Mouse (Mus musculus) olfactory bulb, adult 2 months (tissue): Measurements from ENCODE around the gene Mink1. TPM values are rescaled to one million over a fixed set of nuclear protein-coding genes. Genes with fewer than 3 reads are reported as not detected.

Source experiments
- H3K27ac ChIP-seq: fragments of 200-500 bp; 2 replicates; pipeline ENCODE4 v1.5.1; 2012; ENCODE audit warnings: low read depth, low read length; ENCODE audit not compliant: insufficient read depth
- H3K4me1 ChIP-seq: fragments of 200-500 bp; 2 replicates; pipeline ENCODE4 v1.6.1; 2012; ENCODE audit warnings: low read length; ENCODE audit not compliant: control insufficient read depth, insufficient read depth
- H3K4me3 ChIP-seq: fragments of 200-500 bp; 2 replicates; pipeline ENCODE4 v1.5.1; 2012; ENCODE audit warnings: mild to moderate bottlenecking, low read depth, low read length, moderate library complexity; ENCODE audit not compliant: insufficient read depth
- CTCF ChIP-seq: fragments of 200-500 bp; IDR thresholded peaks from 2 replicates; pipeline ENCODE4 v1.5.1; 2012; ENCODE audit warnings: low read depth, mild to moderate bottlenecking, low read length, moderate library complexity; ENCODE audit not compliant: insufficient read depth
- POLR2A ChIP-seq: fragments of 200-500 bp; IDR thresholded peaks from 2 replicates; pipeline ENCODE4 v1.6.1; 2012; ENCODE audit warnings: mild to moderate bottlenecking, low read depth, low read length, moderate library complexity; ENCODE audit not compliant: insufficient read depth
- WGBS: fragments of 180-500 bp; shearing (Covaris S2); methylation state at CpG from one replicate; pipeline ENCODE4 v1.1.7; 2018; 5-methylcytosine and 5-hydroxymethylcytosine counted together
- polyA plus RNA-seq: library from polyadenylated mRNA; stranded (reverse); fragments of >200 nt; gene quantifications from 2 replicates; pipeline ENCODE4 v1.2.4, GENCODE M21; 2012; ENCODE audit warnings: low replicate concordance; ENCODE audit not compliant: missing spikeins, insufficient read depth, insufficient read length

The Mink1 gene
- polyA plus RNA-seq, 1 experiment: not detected

- Histone ChIP-seq H3K27ac (0 out of 2 replicates have a peak overlapping the region, but pooled peaks have one; percentile 52), H3K4me1 (peaks cover 15% of the 10 kb centered on the region), H3K4me3 (no peak overlapping the region)
- TF ChIP-seq CTCF: no peak
- no peak for TF ChIP-seq POLR2A
- 55% methylated on average over 4 of the region's 4 CpGs for WGBS
Observed at GRCm38 (mm10) chr11:70596094-70596493, 33.4 kb downstream of the Mink1 start.

GRCm38 (mm10) chr11:70597301-70597700 is 34.6 kb downstream of the Mink1 start:
- Histone ChIP-seq H3K27ac (peak overlapping the region; percentile 42; the same call in 1 of the 2 replicates), H3K4me3 (no peak overlapping the region), H3K4me1 (peaks cover 15% of the 10 kb centered on the region)
- TF ChIP-seq POLR2A (no peak), CTCF (no peak)
- 83% methylated on average over 6 of the region's 6 CpGs for WGBS

GRCm38 (mm10) chr11:70598451-70598953 is 35.8 kb downstream of the Mink1 start:
- Histone ChIP-seq H3K4me3 (no peak overlapping the region), H3K4me1 (peaks cover 15% of the 10 kb centered on the region), H3K27ac (no peak overlapping the region)
- TF ChIP-seq CTCF (no peak), POLR2A (no peak)
- 87% methylated on average over 9 of the region's 9 CpGs for WGBS

GRCm38 (mm10) chr11:70605024-70605566 is 42.4 kb downstream of the Mink1 start:
- Histone ChIP-seq H3K4me1 (peaks cover 11% of the 10 kb centered on the region), H3K27ac (no peak overlapping the region), H3K4me3 (no peak overlapping the region)
- TF ChIP-seq CTCF (peak; percentile 42; the same call in 1 of the 2 replicates), POLR2A (no peak)
- 29% methylated on average over 14 of the region's 14 CpGs for WGBS

- H3K27ac ChIP-seq: no peak overlapping the region
- H3K4me3 ChIP-seq: no peak overlapping the region
- no peak for TF ChIP-seq CTCF
- TF ChIP-seq POLR2A: no peak
- peaks cover 11% of the 10 kb centered on the region for H3K4me1 ChIP-seq
- 63% methylated on average over 12 of the region's 12 CpGs for WGBS
Observed at GRCm38 (mm10) chr11:70606717-70607116, 44.0 kb downstream of the Mink1 start.

- WGBS: 90% methylated on average over 9 of the region's 9 CpGs
- TF ChIP-seq CTCF (no peak), POLR2A (no peak)
- H3K4me3 ChIP-seq: no peak overlapping the region
- H3K27ac ChIP-seq: no peak overlapping the region
- H3K4me1 ChIP-seq: peaks cover 11% of the 10 kb centered on the region
Observed at GRCm38 (mm10) chr11:70607611-70608010, 44.9 kb downstream of the Mink1 start.

- TF ChIP-seq CTCF (no peak), POLR2A (no peak)
- Histone ChIP-seq H3K4me1 (peaks cover 11% of the 10 kb centered on the region), H3K4me3 (no peak overlapping the region), H3K27ac (no peak overlapping the region)
- 87% methylated on average over 26 of the region's 26 CpGs for WGBS
Observed at GRCm38 (mm10) chr11:70608381-70609066, 45.8 kb downstream of the Mink1 start.

- Histone ChIP-seq H3K4me1 (peaks cover 17% of the 10 kb centered on the region), H3K4me3 (no peak overlapping the region), H3K27ac (no peak overlapping the region)
- TF ChIP-seq POLR2A: no peak
- no peak for TF ChIP-seq CTCF
- WGBS: 77% methylated on average over 4 of the region's 4 CpGs
Observed at GRCm38 (mm10) chr11:70610752-70611151, 48.1 kb downstream of the Mink1 start.

GRCm38 (mm10) chr11:70612505-70612904 is 49.8 kb downstream of the Mink1 start:
- Histone ChIP-seq H3K27ac (no peak overlapping the region), H3K4me1 (peaks cover 11% of the 10 kb centered on the region), H3K4me3 (no peak overlapping the region)
- 77% methylated on average over 7 of the region's 7 CpGs for WGBS
- TF ChIP-seq POLR2A (no peak), CTCF (no peak)
